In the genomic region with DNA sequence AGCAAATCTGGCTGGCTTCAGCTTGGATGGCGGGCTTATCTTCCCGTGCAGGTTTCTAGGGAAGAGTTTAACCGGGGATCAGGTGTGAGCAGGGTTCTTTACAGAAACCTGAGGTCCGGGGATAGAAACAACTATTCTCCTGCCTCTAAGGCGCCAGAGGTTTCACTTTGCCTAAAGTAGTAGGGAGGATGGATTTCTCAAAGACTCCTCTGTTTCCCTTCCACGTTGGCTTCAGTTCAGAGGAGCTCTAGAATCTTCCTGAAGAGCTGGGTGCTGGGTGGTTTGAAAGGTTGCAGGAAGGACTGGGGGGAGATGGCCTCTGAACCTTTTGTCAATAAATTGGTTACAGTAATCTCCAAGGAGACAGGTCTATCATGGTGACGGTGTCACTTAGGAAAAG, we compare ENCODE assay signal across 8 mouse cellular contexts. TPM values are rescaled to one million over a fixed set of nuclear protein-coding genes. Genes with fewer than 3 reads are reported as not detected.
DNase-seq lines count a peak whose midpoint lies in the region; ATAC-seq and TF ChIP-seq lines count a peak whose summit lies in the region.

No protein-coding gene starts in this region.

- ATAC-seq in kidney, postnatal 0 days (replicated peaks; ENCODE audit: low FRiP score, low read depth): no peak
- ATAC-seq in forebrain, embryonic 12.5 days (ENCODE audit: low FRiP score): no peak
- no peak for ATAC-seq in intestine, postnatal 0 days
- no peak for ATAC-seq in neural tube, embryonic 13.5 days (ENCODE audit: low read depth)
- ATAC-seq in megakaryocyte, adult 5-6 weeks (ENCODE audit: poor library complexity, severe bottlenecking): no peak

- peak overlapping the region; percentile 83 for H3K4me2 ChIP-seq in kidney, postnatal 0 days (ENCODE audit: low read length)
- H3K4me2 ChIP-seq in forebrain, embryonic 12.5 days: 0 out of 2 replicates have a peak overlapping the region, but pooled peaks have one; percentile 95
- peak overlapping the region; percentile 92 for H3K4me2 ChIP-seq in intestine, postnatal 0 days (replicated peaks; ENCODE audit: low read depth)
- peak overlapping the region; percentile 69 for H3K4me2 ChIP-seq in neural tube, embryonic 13.5 days

- no peaks in the 10 kb centered on the region for H3K36me3 ChIP-seq in kidney, postnatal 0 days (ENCODE audit: insufficient read depth, low read length)
- no peaks in the 10 kb centered on the region for H3K36me3 ChIP-seq in forebrain, embryonic 12.5 days (replicated peaks)
- 0 out of 2 replicates have a peak, but pooled peaks cover 1% of the 10 kb centered on the region for H3K36me3 ChIP-seq in intestine, postnatal 0 days (ENCODE audit: control insufficient read depth, insufficient read depth)
- H3K36me3 ChIP-seq in neural tube, embryonic 13.5 days: no peaks in the 10 kb centered on the region

- no peaks in the 10 kb centered on the region for H3K27me3 ChIP-seq in kidney, postnatal 0 days (ENCODE audit: insufficient read depth, low read length)
- peaks cover 44% of the 10 kb centered on the region for H3K27me3 ChIP-seq in forebrain, embryonic 12.5 days
- peaks cover 6% of the 10 kb centered on the region; the same call in 1 of the 2 replicates for H3K27me3 ChIP-seq in intestine, postnatal 0 days (replicated peaks; ENCODE audit: control insufficient read depth, insufficient read depth, low read length)
- no peaks in the 10 kb centered on the region for H3K27me3 ChIP-seq in neural tube, embryonic 13.5 days

- H3K27ac ChIP-seq in kidney, postnatal 0 days: no peak overlapping the region
- H3K27ac ChIP-seq in forebrain, embryonic 12.5 days: no peak overlapping the region
- no peak overlapping the region for H3K27ac ChIP-seq in intestine, postnatal 0 days (ENCODE audit: low read depth, low read length)
- H3K27ac ChIP-seq in neural tube, embryonic 13.5 days (replicated peaks): no peak overlapping the region

- 58% methylated on average over 7 of the region's 7 CpGs for WGBS in kidney, postnatal 0 days
- 46% methylated on average over 7 of the region's 7 CpGs for WGBS in forebrain, embryonic 12.5 days
- 46% methylated on average over 7 of the region's 7 CpGs for WGBS in intestine, postnatal 0 days
- WGBS in neural tube, embryonic 13.5 days: 48% methylated on average over 7 of the region's 7 CpGs

- no peak for DNase-seq in kidney, postnatal 0 days (ENCODE audit: low spot score)
- DNase-seq in kidney, postnatal 4 days: no peak
- no peak for DNase-seq in cerebellum, adult 18-20 months
- DNase-seq in frontal cortex, postnatal 14 days (ENCODE audit: low spot score in 2 of 2): no peak

- no peak for TF ChIP-seq CTCF in kidney, postnatal 0 days (IDR thresholded peaks at IDR 0.05; ENCODE audit: low read depth)
- TF ChIP-seq CTCF in intestine, postnatal 0 days (IDR thresholded peaks at IDR 0.05; ENCODE audit: low read depth): no peak

- no peaks in the 10 kb centered on the region for H3K9me3 ChIP-seq in kidney, postnatal 0 days (replicated peaks; ENCODE audit: low read length)
- H3K9me3 ChIP-seq in forebrain, embryonic 12.5 days: no peaks in the 10 kb centered on the region
- no peaks in the 10 kb centered on the region for H3K9me3 ChIP-seq in intestine, postnatal 0 days (ENCODE audit: control insufficient read depth)
- H3K9me3 ChIP-seq in neural tube, embryonic 13.5 days: no peaks in the 10 kb centered on the region

- H3K4me3 ChIP-seq in kidney, postnatal 0 days (replicated peaks; ENCODE audit: low read depth, low read length): peak overlapping the region; percentile 62; the same call in 1 of the 2 replicates
- H3K4me3 ChIP-seq in forebrain, embryonic 12.5 days (replicated peaks): no peak overlapping the region
- H3K4me3 ChIP-seq in intestine, postnatal 0 days (ENCODE audit: low read depth, low read length): peak overlapping the region; percentile 82
- H3K4me3 ChIP-seq in neural tube, embryonic 13.5 days: peak overlapping the region; percentile 90

- peaks cover 2% of the 10 kb centered on the region; the same call in 1 of the 2 replicates for H3K4me1 ChIP-seq in kidney, postnatal 0 days (replicated peaks; ENCODE audit: insufficient read depth, low read length)
- peaks cover 22% of the 10 kb centered on the region for H3K4me1 ChIP-seq in forebrain, embryonic 12.5 days
- H3K4me1 ChIP-seq in intestine, postnatal 0 days (replicated peaks; ENCODE audit: control insufficient read depth, insufficient read depth, low read length): no peaks in the 10 kb centered on the region; the same call in 1 of the 2 replicates
- peaks cover 75% of the 10 kb centered on the region for H3K4me1 ChIP-seq in neural tube, embryonic 13.5 days (replicated peaks)

- H3K9ac ChIP-seq in kidney, postnatal 0 days (ENCODE audit: low read depth, low read length): no peak overlapping the region
- no peak overlapping the region for H3K9ac ChIP-seq in forebrain, embryonic 12.5 days
- no peak overlapping the region for H3K9ac ChIP-seq in intestine, postnatal 0 days (ENCODE audit: low read depth, low read length)
- H3K9ac ChIP-seq in neural tube, embryonic 13.5 days: peak overlapping the region; percentile 98

RNA-seq across cellular contexts. Expression of gene Jdp2, which starts 1.8 kb away (rescaled TPM):
- polyA plus RNA-seq in kidney, postnatal 0 days (2015; fragmentation: Nextera tagmentation; extraction: Ambion mirVana): 0.47 and 0.70 TPM in 2 replicates
- 0.47 and 0.56 TPM in 2 replicates for polyA plus RNA-seq in forebrain, embryonic 12.5 days (2016; fragmentation: Nextera tagmentation; extraction: Ambion mirVana)
- polyA plus RNA-seq in intestine, postnatal 0 days (2015; fragmentation: Nextera tagmentation; extraction: Ambion mirVana): 0.44 TPM in 2 replicates
- polyA plus RNA-seq in neural tube, embryonic 13.5 days (2015; fragmentation: Nextera tagmentation; extraction: Ambion mirVana): 0.41 and 0.53 TPM in 2 replicates
- 15.6 and 18.1 TPM in 2 replicates for total RNA-seq in megakaryocyte, adult 5-6 weeks (2015)
- total RNA-seq in megakaryocyte, adult 5-6 weeks (2017): 33.3 and 38.9 TPM in 2 replicates
